10 mouse cellular contexts compared by ENCODE assay signal in the genomic region with DNA sequence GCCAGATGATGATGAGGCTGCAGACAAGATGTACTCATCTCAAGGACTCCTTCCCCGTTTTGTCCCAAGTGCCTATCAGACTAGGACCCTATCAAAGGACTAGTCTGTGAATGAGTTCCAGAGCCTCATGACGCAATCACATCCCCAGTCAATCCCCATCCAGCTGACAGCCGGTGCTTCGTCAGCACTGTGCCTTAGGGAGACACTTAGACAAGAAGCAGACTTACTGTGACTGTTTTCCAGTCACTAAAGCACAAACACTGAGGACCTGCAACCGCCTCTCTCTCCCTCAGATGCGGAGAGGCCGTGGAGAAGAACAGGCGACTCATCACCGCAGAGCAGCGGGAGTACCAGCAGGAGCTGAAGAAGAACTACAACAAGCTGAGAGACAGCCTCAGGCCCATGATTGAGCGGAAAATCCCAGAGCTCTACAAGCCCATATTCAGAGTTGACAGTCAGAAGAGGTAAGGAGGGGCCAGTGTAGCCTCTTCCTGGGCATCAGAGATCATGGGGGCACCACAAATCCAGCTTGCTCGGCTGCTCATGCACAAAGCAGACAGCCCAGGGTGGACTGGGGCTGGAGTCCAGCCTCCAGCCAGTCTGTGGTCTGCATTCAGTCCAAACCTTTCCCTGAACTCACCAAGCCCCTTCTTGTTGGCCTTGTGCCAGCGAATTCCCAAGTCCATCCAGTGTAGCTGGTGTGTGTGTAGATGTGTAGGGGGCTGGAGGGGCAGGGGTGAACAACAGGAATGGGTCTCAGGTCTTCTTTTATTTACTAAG. TPM values are rescaled to one million over a fixed set of nuclear protein-coding genes. Genes with fewer than 3 reads are reported as not detected.
DNase-seq lines count a peak whose midpoint lies in the region; ATAC-seq and TF ChIP-seq lines count a peak whose summit lies in the region.
"Had no signal": no experiment of that assay in that cellular context is flagged by ENCODE, and none has a peak within 500 bp of the region (broad histone marks: within the 10 kb centered on the region; RNA-seq: fewer than 3 reads in every experiment).

No protein-coding gene starts in this region.

- no peak overlapping the region for H3K27ac ChIP-seq in heart, postnatal 0 days (ENCODE audit: low read depth)
- H3K27ac ChIP-seq in kidney, postnatal 0 days = peak overlapping the region; percentile 60
- H3K27ac ChIP-seq: embryonic facial prominence, embryonic 15.5 days; hindbrain, embryonic 15.5 days had no signal

- 54% methylated on average over 13 of the region's 13 CpGs for WGBS in heart, postnatal 0 days
- WGBS in kidney, postnatal 0 days = 53% methylated on average over 13 of the region's 13 CpGs

- no peak for DNase-seq in heart, postnatal 0 days (ENCODE audit: low spot score)
- DNase-seq in heart, postnatal 4 days = no peak
- DNase-seq in 416B (ENCODE audit: low read depth) = peak; percentile 14
- DNase-seq in brain, adult 2 months (ENCODE audit: low read depth, low spot score) = peak; percentile 4
- peak; percentile 71 for DNase-seq in kidney, postnatal 0 days (ENCODE audit: low spot score)
- DNase-seq in layer of hippocampus, postnatal 10 days (ENCODE audit: low spot score in 2 of 2) = no peak
- DNase-seq in urinary bladder, adult 18-20 months (ENCODE audit: low spot score in 2 of 2) = no peak

- peak; percentile 39; the same call in 1 of the 2 replicates for ATAC-seq in heart, postnatal 0 days (ENCODE audit: insufficient read depth, low read depth)
- ATAC-seq in kidney, postnatal 0 days (replicated peaks; ENCODE audit: low FRiP score, low read depth) = peak; percentile 90

- no peaks in the 10 kb centered on the region for H3K9me3 ChIP-seq in heart, postnatal 0 days (replicated peaks; ENCODE audit: control insufficient read depth, low read length)
- no peaks in the 10 kb centered on the region for H3K9me3 ChIP-seq in kidney, postnatal 0 days (replicated peaks; ENCODE audit: low read length)
- H3K9me3 ChIP-seq: embryonic facial prominence, embryonic 15.5 days; hindbrain, embryonic 15.5 days had no signal

- H3K9ac ChIP-seq in heart, postnatal 0 days (replicated peaks; ENCODE audit: low read depth, low read length) = no peak overlapping the region
- no peak overlapping the region for H3K9ac ChIP-seq in kidney, postnatal 0 days (ENCODE audit: low read depth, low read length)
- H3K9ac ChIP-seq: embryonic facial prominence, embryonic 15.5 days; hindbrain, embryonic 15.5 days had no signal

- no peak for TF ChIP-seq CTCF in heart, postnatal 0 days (IDR thresholded peaks at IDR 0.05; ENCODE audit: low read depth)
- no peak for TF ChIP-seq CTCF in kidney, postnatal 0 days (IDR thresholded peaks at IDR 0.05; ENCODE audit: low read depth)

- H3K4me3 ChIP-seq in heart, postnatal 0 days (ENCODE audit: low read depth, low read length) = no peak overlapping the region
- H3K4me3 ChIP-seq in kidney, postnatal 0 days (replicated peaks; ENCODE audit: low read depth, low read length) = no peak overlapping the region
- H3K4me3 ChIP-seq: embryonic facial prominence, embryonic 15.5 days; hindbrain, embryonic 15.5 days had no signal

- no peak overlapping the region for H3K4me2 ChIP-seq in heart, postnatal 0 days (ENCODE audit: low read depth, low read length)
- H3K4me2 ChIP-seq in kidney, postnatal 0 days (ENCODE audit: low read length) = 0 out of 2 replicates have a peak overlapping the region, but pooled peaks have one; percentile 10
- H3K4me2 ChIP-seq: embryonic facial prominence, embryonic 15.5 days; hindbrain, embryonic 15.5 days had no signal

- TF ChIP-seq EP300 in heart, postnatal 0 days (IDR thresholded peaks at IDR 0.05; ENCODE audit: low read depth) = no peak

- H3K4me1 ChIP-seq in heart, postnatal 0 days (ENCODE audit: control insufficient read depth, insufficient read depth) = no peaks in the 10 kb centered on the region
- peaks cover 5% of the 10 kb centered on the region; the same call in 1 of the 2 replicates for H3K4me1 ChIP-seq in kidney, postnatal 0 days (replicated peaks; ENCODE audit: insufficient read depth, low read length)
- H3K4me1 ChIP-seq: hindbrain, embryonic 15.5 days had no signal

- H3K36me3 ChIP-seq in heart, postnatal 0 days (replicated peaks; ENCODE audit: control insufficient read depth, insufficient read depth, low read length) = no peaks in the 10 kb centered on the region
- H3K36me3 ChIP-seq in kidney, postnatal 0 days (ENCODE audit: insufficient read depth, low read length) = no peaks in the 10 kb centered on the region
- H3K36me3 ChIP-seq: embryonic facial prominence, embryonic 15.5 days; hindbrain, embryonic 15.5 days had no signal

- no peaks in the 10 kb centered on the region for H3K27me3 ChIP-seq in heart, postnatal 0 days (ENCODE audit: control insufficient read depth, insufficient read depth, low read length)
- H3K27me3 ChIP-seq in kidney, postnatal 0 days (ENCODE audit: insufficient read depth, low read length) = no peaks in the 10 kb centered on the region
- H3K27me3 ChIP-seq: embryonic facial prominence, embryonic 15.5 days; hindbrain, embryonic 15.5 days had no signal

RNA-seq across cellular contexts. Expression of gene Kank1, which starts 36.5 kb away (rescaled TPM):
- total RNA-seq in heart, postnatal 0 days (2014; rRNA removed; ENCODE audit: low replicate concordance) = 41.2 and 53.5 TPM in 2 replicates
- 26.2 and 27.0 TPM in 2 replicates for polyA plus RNA-seq in heart, postnatal 0 days (2015; fragmentation: Nextera tagmentation; extraction: Ambion mirVana)
- total RNA-seq in heart, postnatal 4 days (2021) = 10 to 100 TPM; 50.3 to 50.6 TPM
- polyA plus RNA-seq in kidney, postnatal 0 days (2015; fragmentation: Nextera tagmentation; extraction: Ambion mirVana) = 18.4 and 21.6 TPM in 2 replicates
- 10 to 100 TPM; 28.4 to 29.5 TPM for total RNA-seq in layer of hippocampus, postnatal 10 days (2021)
- total RNA-seq: megakaryocyte, adult 5-6 weeks had no signal

Comparison
In these comparisons a context has a peak if more than half of its experiments do, and no peak if none do; other contexts are left out.
1. DNase-seq: peak in 416B (single experiment), brain, adult 2 months (single experiment) and kidney, postnatal 0 days (single experiment); none in heart, postnatal 0 days (single experiment), heart, postnatal 4 days (single experiment), layer of hippocampus, postnatal 10 days (0 of 2) and urinary bladder, adult 18-20 months (0 of 2).